Mouse (Mus musculus) retina, adult 2 months (tissue): Measurements from ENCODE around the gene C1ql1.

ENCODE experiments used
- DNase-seq: peaks from one replicate; pipeline ENCODE4 v3.0.0-alpha.2; 2012; ENCODE audit warnings: low read depth, low spot score

Gene C1ql1

DNA sequence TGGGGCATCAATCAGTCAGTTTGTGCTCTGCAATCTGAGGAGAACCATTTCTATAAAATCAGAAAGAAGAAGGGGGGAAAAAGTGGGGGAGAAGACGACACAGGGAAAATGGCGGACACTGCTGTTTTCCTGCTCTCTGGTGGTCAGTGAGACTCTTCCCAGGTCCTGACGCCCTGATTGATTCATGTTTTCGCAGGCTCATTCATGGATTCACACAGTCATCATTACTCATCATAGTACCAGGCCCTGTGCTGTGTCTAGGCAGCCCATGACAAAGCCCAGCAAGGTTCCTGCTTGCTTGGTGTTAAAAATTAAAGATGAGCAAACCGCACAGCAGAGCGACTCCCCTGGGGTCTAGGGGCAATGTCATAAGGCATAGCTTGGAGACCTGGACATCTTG lies 11.9 kb upstream of the C1ql1 start:
- DNase-seq: no peak

DNA sequence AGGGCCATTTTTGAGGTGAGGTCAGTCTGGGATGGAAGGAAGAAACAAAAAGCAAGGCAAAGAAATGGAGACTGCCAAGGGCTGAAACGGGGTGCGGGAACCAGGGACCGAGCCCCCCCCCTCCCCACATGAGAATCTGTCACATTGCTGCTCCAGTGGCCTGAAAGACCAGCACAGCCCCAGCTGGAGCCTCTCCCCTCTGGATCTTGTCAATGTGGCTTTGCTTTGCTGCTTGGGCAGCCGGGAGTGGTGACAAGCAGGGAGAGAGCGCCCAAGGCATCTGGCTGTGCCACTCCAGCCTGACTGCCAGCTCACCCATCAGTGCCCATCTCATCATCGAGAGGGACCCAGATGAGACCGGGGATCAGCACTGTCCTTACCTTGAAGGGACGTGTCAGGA lies 11.2 kb upstream of the C1ql1 start:
- DNase-seq: no peak

DNA sequence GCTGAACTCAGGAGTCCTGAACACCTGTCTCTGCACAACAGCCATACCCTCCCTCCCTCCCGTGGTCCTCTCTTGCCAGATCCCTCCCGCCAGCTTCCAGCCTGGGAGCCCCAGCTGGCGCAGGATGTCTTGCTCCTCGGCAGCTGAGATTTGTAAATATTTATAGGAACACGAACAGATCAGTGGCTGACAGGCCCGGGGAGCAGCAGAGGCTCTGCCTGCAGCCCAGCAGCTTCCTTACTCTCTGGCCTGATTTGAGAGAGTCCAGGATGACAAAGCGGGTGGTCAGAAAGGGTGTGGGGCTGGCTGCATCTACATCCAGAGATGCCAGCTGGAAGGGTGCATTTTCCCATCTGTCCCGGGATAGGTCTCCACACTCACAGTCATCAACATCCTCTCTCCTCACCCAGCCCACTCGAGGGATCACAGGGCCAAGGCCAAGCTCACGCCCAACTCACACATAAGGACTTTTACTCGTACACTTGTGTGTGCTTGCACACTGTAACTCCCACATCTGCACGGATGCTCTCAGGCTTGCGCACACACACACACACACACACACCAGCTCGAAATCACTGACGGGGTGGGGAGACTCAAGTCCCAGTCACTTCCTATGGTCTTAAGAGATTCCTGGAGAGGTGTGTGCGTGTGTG lies 10.6 kb upstream of the C1ql1 start:
- no peak for DNase-seq

DNA sequence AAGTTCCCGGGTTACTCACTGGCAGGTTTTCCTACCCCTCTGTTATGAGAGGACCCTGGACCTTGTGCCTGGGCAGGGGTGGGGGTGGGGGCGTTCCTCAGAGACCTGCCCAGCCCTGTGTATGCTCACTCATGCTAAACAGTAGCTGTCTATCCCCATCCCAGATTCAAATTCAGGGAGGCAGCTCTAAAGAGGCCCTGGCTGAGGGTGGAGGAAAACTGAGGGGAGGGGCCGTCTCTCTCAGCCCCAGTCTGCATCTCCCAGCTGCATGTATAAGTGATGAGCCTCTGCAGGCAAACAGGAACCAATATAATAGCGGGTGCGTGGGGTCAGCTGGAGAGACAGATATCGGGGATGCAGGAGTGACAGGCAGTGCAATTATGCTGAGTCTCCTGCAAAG lies 6.4 kb upstream of the C1ql1 start:
- DNase-seq: no peak

DNA sequence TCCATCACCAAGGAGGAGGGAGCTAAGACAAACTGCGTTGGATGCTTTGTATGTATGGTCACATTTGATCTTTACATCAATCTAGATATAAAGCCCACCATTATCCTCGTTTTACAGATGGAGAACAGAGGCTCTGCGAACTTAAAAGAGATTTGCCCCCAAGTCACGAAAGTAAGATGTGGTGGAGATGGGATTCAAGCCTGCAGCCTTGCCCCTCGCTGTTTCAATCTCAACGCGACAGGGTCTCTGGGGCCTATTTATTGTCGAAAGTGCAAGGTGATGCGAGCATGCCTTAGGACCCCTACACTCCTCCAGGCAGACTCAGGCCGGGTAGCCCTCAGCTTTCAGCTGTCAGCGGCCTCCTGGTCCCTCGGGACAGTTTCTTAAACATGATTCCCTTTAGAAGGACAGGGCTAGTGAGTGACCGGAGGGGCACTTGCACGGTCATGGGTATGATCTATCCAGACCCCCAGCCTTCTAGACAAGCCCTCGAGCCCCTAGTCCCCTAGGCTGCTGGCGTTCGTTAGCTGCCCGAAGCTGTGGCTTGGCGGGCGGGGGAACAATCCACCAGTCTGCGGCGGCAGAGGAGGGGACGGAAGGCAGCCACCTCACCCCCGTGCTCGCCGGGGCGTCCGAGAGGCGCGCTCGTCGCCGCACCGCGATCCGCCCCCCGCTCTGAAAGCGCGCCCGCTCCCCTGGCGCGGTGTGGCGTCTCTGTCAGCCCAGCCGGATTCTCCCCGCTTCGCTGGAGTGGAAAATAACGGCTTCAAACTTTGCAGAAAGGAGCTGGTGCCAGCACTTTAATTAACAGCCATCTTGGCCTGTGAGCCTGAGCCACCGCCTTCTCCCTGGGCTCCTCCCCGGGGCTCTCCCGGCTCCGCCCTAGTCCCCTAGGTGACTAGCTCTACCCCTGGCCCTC lies 1.8 kb upstream of the C1ql1 start:
- DNase-seq: no peak

DNA sequence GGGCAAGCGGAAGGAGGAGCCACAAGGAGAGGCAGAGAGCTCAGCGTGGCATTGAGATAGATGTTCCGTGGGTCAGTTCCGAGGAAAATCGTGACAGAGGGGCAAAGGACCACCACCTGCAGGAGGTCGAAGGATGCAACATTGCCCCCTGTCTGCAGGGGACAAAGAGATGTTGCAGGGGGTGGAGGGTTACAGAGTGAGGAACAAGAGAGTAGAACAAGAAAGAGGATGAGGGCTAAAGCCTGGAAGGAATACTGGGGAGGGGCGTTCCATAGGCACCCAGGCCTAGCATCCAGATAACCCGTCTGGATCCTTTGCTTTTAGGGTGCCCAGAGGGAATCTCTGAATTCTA lies 480 bp upstream of the C1ql1 start:
- DNase-seq: no peak

DNA sequence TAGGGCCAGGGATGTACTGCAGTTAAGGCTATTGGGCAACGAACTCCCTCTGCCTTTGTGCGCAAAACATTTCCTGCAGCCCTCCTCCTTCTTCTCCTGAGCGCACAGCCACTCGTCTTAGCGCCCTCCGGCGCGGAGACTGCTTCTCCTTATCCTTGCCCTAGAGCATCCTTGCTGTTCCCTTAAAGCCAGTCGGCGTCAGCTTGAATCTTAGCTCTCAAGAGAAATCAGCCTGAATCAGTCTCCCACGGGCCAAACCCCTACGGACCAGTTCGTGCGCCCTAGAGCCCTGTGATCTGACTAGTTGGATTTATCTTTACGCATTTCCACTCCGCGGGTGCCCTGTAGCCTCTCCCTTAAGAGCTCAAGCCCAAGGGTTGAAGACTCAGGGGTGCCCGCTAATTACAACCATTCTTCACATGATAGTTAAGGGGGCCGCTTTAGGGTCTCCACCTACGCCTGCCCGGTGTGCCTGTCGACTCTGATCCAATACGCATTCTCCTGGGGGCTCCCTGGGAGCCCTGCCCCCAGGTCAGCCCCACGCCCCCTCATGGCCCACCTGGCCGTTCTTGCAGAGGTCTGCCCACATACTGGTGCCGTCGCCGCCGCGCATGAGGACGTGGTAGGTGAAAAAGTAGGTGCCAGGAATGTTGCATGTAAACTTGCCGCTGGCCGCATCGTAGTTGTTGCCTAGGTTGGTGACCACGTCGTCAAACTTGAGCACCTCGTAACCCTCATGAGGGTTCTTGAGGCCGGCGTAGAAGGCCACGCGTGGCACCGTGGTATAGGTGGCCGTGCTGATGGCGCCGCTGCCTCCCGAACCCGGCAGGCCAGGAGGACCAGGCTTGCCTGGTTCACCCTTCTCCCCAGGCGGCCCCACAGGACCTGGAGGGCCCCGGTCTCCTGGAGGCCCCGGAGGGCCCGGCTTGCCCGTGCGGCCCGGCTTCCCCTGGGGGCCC lies 903 bp downstream of the C1ql1 start:
- no peak for DNase-seq

DNA sequence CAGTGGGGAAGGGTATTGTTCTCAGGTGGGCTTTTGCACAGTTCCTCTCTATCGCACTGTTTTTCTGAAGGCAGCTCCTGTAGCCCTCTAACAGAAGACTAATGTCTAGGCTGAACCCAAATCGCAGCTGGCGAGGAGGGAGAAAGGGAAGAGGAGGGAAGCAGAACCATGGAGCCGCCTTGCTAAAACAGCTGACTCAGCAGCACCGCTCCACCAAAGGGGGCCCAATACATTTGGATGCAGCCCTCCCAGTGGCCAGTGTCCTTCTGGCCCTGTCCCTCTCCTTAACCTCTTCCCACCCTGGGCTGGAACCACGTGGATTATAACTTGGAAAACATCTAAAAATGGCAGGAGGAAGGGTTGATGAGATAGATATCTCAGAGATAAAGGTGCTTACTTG lies 5.3 kb downstream of the C1ql1 start:
- DNase-seq: no peak

DNA sequence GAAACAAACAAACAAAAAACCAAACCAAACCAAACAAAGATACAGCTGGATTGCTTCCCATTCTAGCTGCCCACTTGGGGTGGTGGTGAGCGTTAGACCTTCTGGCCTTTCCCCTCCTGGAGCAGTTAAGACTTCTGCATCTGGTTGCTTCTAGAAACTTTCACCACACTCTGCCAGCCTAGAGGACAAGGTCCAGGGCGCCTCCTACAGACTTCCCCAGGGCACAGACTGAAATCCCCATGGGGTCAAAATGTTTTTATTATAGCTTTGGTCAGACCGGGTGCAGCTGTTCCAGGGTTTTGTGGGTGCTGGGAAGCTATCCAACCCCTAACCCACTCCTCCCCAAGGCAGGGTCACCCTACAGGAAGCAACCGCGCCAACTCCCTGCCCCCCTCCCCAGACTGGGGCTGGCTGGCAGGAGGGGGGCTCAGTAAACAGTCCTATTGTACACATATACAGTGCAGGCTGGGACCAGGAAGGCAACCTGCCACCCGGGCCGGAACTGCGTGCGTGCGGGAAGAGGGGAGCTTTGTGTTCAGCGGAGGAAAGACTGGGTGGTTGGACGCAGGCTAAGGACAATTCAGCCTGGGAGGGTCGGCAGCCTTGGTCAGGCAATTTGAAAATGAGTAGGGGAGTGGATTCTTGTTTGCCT lies 7.3 kb downstream of the C1ql1 start:
- no peak for DNase-seq

DNA sequence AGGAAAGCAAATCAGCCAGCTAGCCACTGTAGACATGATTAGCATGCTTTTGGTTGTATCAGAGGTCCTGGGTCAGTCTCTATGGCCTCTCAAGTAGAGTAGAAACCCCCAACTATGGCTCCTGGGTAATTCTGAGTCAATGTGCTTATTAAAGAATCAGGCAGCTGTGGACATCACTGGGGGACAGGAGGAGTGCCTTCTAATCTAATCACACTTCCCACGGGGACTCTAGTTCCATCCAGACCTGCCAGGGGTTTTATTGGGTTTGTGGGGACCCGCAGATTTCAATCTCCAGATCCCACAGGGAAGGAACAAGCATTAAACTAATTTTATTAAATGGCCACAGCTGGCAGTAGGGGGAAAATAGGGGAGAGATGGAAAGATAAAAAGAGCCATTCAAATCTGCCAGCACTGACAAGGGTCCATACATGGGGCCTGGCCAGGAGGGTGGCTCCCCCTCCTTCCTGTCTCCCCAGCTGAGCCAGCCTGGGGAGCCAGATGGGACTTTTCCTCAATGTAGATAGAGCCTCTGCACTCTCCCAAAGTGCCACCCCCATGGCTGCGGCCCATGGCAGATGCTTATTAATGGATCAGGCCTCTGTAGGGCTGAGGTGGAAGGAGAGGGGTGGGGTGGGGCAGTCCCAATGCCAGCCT lies 8.8 kb downstream of the C1ql1 start:
- DNase-seq: no peak

DNA sequence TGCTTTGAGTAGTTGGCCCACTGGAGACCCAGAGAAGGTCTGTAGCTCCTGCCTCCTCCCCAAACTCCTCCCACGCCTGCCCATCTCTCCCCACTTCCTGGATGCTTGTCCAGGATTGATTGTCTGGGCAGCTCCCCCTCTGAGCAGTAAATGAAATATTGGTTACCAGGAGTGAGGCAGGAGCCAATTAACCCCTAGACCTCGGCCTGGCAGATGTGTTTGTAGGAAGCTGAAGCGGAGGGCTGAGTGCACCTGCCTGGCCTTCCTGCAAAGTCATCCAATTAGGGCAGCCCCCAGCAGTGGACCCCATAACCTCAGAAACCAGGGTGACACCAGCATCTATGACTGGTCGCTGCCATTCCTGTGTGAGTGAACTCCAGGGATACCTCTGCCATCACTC lies 10.2 kb downstream of the C1ql1 start:
- DNase-seq: no peak

DNA sequence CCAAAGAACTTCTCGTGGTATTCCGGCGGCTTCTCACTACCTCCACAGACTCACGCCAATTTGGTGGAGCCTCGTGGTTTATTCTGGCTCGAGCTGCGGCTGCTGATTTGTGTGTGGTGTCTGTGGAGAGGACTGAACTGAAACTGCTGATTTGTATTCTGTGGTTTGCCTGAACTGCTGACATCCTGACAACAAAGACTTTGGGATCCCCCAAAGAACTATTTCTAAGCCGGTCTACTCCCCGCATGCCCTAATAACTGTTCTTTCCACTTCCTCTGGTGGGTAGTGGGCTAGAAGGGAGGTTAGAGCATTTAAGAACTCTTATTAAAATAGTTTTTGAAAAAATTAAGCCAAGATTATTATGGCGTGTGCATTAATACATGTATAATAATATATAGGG lies 15.8 kb downstream of the C1ql1 start:
- no peak for DNase-seq

DNA sequence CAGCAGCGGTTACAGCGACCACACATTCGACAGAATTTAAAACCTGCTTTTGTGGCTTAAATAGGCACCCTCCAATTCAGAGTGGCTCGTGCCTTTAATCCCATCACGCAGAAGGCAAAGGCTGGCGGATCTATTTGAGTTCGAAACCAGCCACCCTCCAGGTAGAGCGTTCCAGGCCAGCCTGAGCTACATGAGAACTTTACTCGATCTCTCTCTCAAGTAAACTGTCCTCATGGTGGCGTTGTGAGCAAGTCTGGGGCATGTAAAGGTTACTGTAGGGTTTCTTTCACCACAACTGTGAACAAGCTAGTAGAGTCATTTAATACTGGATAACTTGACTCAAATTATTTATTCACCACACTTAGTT lies 21.2 kb downstream of the C1ql1 start:
- DNase-seq: no peak

DNA sequence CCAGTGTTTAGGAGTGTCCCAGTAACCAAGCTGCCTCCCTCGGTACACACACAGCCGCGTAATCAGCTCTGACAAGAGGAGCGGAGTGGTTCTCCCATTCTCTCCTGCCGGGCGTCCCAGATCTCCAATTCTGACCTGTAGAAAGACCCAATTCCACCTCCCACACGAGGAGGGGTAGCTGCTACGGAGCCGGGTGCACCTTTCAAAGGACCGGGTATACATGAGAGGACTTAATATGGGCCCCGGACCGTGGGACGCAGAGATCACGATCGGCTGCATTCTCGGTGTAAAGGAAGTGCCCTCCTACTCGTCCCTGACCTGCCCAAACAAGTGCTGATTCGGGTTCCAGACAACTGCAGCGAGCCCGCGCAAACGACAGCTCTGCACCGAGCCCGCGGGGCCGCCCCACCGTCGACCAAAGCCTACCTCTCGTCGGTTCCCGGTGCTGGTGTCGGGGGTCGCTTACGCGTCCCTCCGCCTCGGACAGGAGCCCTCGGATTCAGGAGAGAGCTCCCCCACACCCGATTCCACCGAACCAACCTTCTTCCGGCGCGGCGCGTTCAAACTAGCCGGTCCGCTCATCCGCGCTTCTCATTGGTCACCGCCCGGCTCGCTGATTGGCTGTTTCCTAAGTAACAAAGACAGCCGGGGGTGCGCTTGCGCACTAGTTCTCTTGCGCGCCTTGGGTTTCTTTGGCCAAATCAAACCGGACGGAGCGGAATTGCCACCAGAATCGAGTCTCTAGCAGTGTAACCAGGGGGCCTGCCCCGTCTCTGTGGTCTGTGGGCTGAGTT lies 21.7 kb downstream of the C1ql1 start, which contains the start of gene Kif18b:
TSS of gene Kif18b (minus strand) at position 568 of the 794 bp plus-strand sequence.
- DNase-seq: peak; percentile 74

DNA sequence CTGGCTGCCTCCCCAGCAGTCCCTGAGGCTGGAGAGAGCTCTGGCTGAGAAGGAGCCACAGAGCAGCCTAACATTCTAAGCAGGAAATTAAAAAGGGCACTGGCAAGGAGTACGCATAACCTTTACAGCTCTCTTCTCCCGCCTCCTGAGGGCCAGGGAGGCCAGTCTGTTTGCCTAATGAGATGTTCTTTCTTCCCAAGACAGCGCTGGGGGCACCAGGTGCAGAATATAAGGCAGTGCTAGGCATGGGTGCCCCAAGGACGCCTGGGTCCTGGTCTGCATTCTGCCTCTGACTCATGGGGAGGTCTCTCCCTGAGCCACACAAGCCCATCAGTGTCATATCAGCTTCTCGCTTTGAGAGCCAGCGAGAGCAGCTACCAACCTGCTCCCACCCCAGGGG lies 25.0 kb downstream of the C1ql1 start:
- DNase-seq: no peak

DNA sequence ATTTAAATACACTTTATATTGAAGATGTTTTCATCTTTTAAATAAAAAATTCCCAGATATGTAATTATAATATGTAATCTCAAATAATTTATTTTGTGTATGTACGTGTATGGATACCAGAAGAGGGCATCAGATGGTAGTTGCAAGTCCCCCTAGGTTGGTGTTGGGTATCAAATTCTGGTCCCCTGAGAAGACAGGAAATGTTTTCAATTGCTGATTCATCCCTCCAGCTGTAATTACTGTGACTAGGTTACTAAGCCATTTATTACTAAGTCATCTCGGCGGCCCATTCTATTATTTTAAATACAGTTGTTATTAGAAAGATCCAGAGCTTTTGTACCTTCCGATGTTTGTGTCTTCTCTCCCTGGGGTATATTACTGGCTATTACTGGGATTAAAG lies 28.4 kb downstream of the C1ql1 start:
- DNase-seq: no peak

DNA sequence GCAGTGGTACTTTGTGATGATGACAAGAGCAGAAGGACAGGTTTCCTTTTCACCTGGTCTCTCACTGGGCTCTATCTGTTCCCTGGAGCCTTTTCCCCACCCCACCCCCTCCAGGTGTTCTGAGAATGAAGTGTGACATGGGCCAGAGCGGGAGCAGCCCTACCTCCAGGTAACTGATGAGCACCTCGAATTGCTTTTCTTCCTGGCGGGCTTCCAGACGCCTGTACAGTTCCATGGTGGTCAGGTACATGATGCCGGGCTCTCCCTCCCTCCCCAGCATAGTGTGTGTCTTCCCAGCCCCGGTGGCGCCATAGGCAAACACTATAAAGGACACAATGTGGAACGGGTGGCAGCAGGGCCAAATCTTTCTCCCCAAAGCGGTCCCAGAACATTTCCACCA lies 31.1 kb downstream of the C1ql1 start:
- no peak for DNase-seq

DNA sequence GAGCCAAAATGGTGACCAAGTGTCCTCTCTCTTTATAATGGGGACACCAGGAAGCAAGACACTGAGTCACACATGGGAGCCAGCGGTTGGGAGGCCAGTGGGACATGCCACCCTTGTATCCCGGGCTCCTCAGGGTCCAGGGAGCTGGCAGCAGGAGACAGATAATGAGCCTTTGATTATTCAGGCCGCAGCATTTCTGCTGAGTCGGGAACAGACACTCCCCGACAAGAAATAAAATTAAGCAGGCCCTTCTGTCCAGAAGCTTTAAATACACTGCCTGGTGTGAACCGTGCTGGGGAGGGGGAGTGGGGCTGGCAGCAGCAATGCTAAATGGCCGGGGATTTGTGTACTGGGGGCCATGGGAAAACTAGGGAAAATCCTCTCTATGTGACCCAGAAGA lies 35.1 kb downstream of the C1ql1 start:
- no peak for DNase-seq

DNA sequence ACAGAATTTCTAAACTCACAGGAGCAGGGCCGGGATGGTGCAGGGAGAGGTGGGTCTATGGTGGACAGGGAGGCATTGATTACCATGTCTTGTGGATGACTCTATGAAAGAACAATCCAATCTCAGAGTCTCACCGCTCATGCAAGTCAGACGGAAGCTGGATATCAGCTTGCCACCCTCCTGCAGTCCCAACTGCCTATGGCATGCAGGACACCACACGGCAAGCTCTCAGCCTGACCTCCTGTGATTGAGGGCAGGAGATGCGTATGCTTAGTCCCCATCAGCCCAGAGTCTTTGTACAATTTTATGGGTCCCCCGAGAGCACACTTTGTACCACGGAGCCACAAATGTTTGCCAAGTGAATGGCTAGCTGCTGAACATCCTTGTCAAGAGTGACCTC lies 42.8 kb downstream of the C1ql1 start:
- DNase-seq: no peak

DNA sequence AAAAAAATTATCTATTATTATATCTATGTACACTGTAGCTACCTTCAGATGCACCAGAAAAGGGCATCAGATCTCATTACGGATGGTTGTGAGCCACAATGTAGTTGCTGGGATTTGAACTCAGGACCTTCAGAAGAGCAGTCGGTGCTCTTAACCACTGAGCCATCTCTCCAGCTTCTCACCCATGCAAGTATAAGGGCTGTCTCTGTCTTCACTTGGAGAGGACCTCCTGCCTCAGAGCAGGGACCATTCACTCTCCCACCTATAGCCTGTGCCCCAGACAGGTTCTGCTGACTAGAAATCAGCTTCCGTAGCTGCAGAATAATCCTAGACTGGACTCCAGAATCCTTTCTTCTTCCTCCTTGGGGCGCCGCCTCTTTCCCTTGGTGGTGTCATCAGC lies 44.4 kb downstream of the C1ql1 start:
- DNase-seq: no peak
